Mouse (Mus musculus): ENCODE results near the gene Cdh3. TPM values are rescaled to one million over a fixed set of nuclear protein-coding genes. Genes with fewer than 3 reads are reported as not detected.

Gene Cdh3
- total and polyA plus RNA-seq, 3 experiments, result not detected

DNA sequence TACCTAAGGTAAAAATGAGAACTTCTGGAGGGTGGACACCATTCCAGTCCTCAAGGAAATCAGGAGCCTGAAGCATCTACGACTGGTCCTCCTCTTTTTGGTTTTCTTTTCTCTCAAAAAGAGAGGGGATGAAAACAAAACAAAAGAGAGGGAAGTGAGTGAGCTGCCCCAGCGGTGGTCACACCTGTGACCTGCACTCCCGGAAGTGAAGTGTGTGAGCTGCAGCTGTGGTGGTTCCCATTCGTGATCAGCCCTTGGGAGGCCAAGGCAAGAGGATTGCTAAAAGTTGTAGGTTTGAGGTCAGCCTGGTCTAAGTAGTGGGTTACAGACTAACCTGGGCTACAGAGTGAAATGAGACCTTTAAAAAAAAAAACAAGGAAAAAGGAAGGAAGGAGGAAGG lies 95.4 kb downstream of the Cdh3 start:
- Histone ChIP-seq H3K79me2 (replicated peaks; ENCODE audit: control insufficient read depth, extremely low read depth, insufficient read depth, poor library complexity, severe bottlenecking) (no peaks in the 10 kb centered on the region), H3K27ac (ENCODE audit: insufficient read depth, low read depth) (no peak overlapping the region), H3K4me2 (ENCODE audit: insufficient read depth, low read depth, poor library complexity, severe bottlenecking) (no peak overlapping the region), H3K9ac (ENCODE audit: insufficient read depth, low read depth) (no peak overlapping the region), H3K4me3 (replicated peaks in 1 of 3; ENCODE audit: low read depth in 2 of 3, low read length in 2 of 3, poor library complexity in 1 of 3) (no peak overlapping the region), H3K4me1 (ENCODE audit: control insufficient read depth in 1 of 2, insufficient read depth in 2 of 2) (peaks cover 0 to 13% of the 10 kb centered on the region in 2 experiments; a peak in 2 of 4 replicates), H3K36me3 (replicated peaks in 1 of 2; ENCODE audit: control insufficient read depth in 1 of 2, insufficient read depth in 1 of 2, low read length in 1 of 2) (no peaks in the 10 kb centered on the region), H3K27me3 (replicated peaks) (no peaks in the 10 kb centered on the region), H3K9me3 (replicated peaks; ENCODE audit: low read length) (peaks cover 9% of the 10 kb centered on the region)
- in situ Hi-C loops (cut with MboI; ENCODE audit: low pct_ligation_motif_present, low pct_unique_long_range_greater_than_20kb, low sequenced_read_pairs), result no loop called here
- peak; percentile 10 for DNase-seq (ENCODE audit: extremely low read depth)
- dilution Hi-C loops (cut with MboI; ENCODE audit: extremely low pct_ligation_motif_present, extremely low pct_unique_long_range_greater_than_20kb, low sequenced_read_pairs), result no loop called here
- TF ChIP-seq MAX (IDR thresholded peaks at IDR 0.05; ENCODE audit: low read length) (no peak), GABPA (IDR thresholded peaks at IDR 0.05; ENCODE audit: insufficient replicate concordance, low read depth, low read length) (no peak), CHD2 (IDR thresholded peaks at IDR 0.05; ENCODE audit: low read length) (no peak), RAD21 (IDR thresholded peaks at IDR 0.05; ENCODE audit: low read depth, low read length) (no peak), NELFE (IDR thresholded peaks at IDR 0.05; ENCODE audit: low read depth, low read length) (no peak), POLR2AphosphoS2 (IDR thresholded peaks at IDR 0.05; ENCODE audit: low read depth, low read length) (no peak), USF2 (conservative IDR thresholded peaks at IDR 0.05; ENCODE audit: low read depth, low read length) (no peak), EP300 (IDR thresholded peaks at IDR 0.05; ENCODE audit: low read length) (no peak), ELF1 (IDR thresholded peaks at IDR 0.05; ENCODE audit: low read depth, low read length) (peak; percentile 59; the same call in 1 of the 2 replicates), BHLHE40 (IDR thresholded peaks at IDR 0.05; ENCODE audit: low read depth, low read length) (peak; percentile 27; the same call in 1 of the 2 replicates), POLR2A (IDR thresholded peaks at IDR 0.05; ENCODE audit: low read depth, low read length) (no peak), MAZ (IDR thresholded peaks at IDR 0.05; ENCODE audit: low read depth, low read length) (no peak), TCF12 (IDR thresholded peaks at IDR 0.05; ENCODE audit: low read depth, low read length) (peak; percentile 28; the same call in 1 of the 2 replicates)

- Histone ChIP-seq H3K27me3 (replicated peaks) (no peaks in the 10 kb centered on the region), H3K4me3 (replicated peaks in 1 of 3; ENCODE audit: low read depth in 2 of 3, low read length in 2 of 3, poor library complexity in 1 of 3) (no peak overlapping the region), H3K4me1 (ENCODE audit: control insufficient read depth in 1 of 2, insufficient read depth in 2 of 2) (peaks cover 0 to 14% of the 10 kb centered on the region in 2 experiments; a peak in 2 of 4 replicates), H3K9ac (ENCODE audit: insufficient read depth, low read depth) (no peak overlapping the region), H3K27ac (ENCODE audit: insufficient read depth, low read depth) (no peak overlapping the region), H3K79me2 (replicated peaks; ENCODE audit: control insufficient read depth, extremely low read depth, insufficient read depth, poor library complexity, severe bottlenecking) (no peaks in the 10 kb centered on the region), H3K36me3 (replicated peaks in 1 of 2; ENCODE audit: control insufficient read depth in 1 of 2, insufficient read depth in 1 of 2, low read length in 1 of 2) (no peaks in the 10 kb centered on the region), H3K4me2 (ENCODE audit: insufficient read depth, low read depth, poor library complexity, severe bottlenecking) (no peak overlapping the region), H3K9me3 (replicated peaks; ENCODE audit: low read length) (peaks cover 9% of the 10 kb centered on the region)
- no peak for TF ChIP-seq CHD1 (IDR thresholded peaks at IDR 0.05; ENCODE audit: low read depth, low read length)
- no peak for TF ChIP-seq E2F4 (IDR thresholded peaks at IDR 0.05; ENCODE audit: insufficient replicate concordance, low read depth, low read length)
- TF ChIP-seq RCOR1 (conservative IDR thresholded peaks at IDR 0.05; ENCODE audit: low read depth, low read length), result no peak
- TF ChIP-seq TBP (conservative IDR thresholded peaks at IDR 0.05; ENCODE audit: low read depth, low read length), result no peak
- TF ChIP-seq EP300 (IDR thresholded peaks at IDR 0.05; ENCODE audit: low read length), result no peak
- no peak for TF ChIP-seq RAD21 (IDR thresholded peaks at IDR 0.05; ENCODE audit: low read depth, low read length)
- no peak for TF ChIP-seq PAX5 (IDR thresholded peaks at IDR 0.05; ENCODE audit: low read length)
- no peak for TF ChIP-seq MAZ (IDR thresholded peaks at IDR 0.05; ENCODE audit: low read depth, low read length)
- no peak for TF ChIP-seq CTCF (conservative IDR thresholded peaks at IDR 0.05 in 1 of 2, IDR thresholded peaks at IDR 0.05 in 1 of 2; ENCODE audit: low read depth in 2 of 2, low read length in 2 of 2)
- no peak for TF ChIP-seq POLR2AphosphoS2 (IDR thresholded peaks at IDR 0.05; ENCODE audit: low read depth, low read length)
- TF ChIP-seq MXI1 (IDR thresholded peaks at IDR 0.05; ENCODE audit: low read depth, low read length), result no peak
- in situ Hi-C loops (cut with MboI; ENCODE audit: low pct_ligation_motif_present, low pct_unique_long_range_greater_than_20kb, low sequenced_read_pairs), result no loop called here
- no peak for DNase-seq (ENCODE audit: extremely low read depth)
- dilution Hi-C loops (cut with MboI; ENCODE audit: extremely low pct_ligation_motif_present, extremely low pct_unique_long_range_greater_than_20kb, low sequenced_read_pairs), result no loop called here
Observed at GRCm38 (mm10) chr8:106606601-106607145, 96.0 kb downstream of the Cdh3 start.

Other genes with a start within 250 kb of the Cdh3 start
- gene Smpd3, start 172.9 kb upstream of the Cdh3 start, total RNA-seq (2012; rRNA removed), result 0.21 and 0.25 TPM in 2 replicates
- 0.16 and 0.23 TPM in 2 replicates for gene Smpd3, start 172.9 kb upstream of the Cdh3 start, total RNA-seq (2014; rRNA removed)
- gene Smpd3, start 172.9 kb upstream of the Cdh3 start, polyA plus RNA-seq (2012; ENCODE audit: insufficient read length, low read depth), result 0.16 and 0.19 TPM in 2 replicates
- gene Zfp90, start 95.6 kb upstream of the Cdh3 start, total RNA-seq (2012; rRNA removed), result 1.6 and 1.8 TPM in 2 replicates
- 3.5 and 4.1 TPM in 2 replicates for gene Zfp90, start 95.6 kb upstream of the Cdh3 start, total RNA-seq (2014; rRNA removed)
- 2.8 and 3.0 TPM in 2 replicates for gene Zfp90, start 95.6 kb upstream of the Cdh3 start, polyA plus RNA-seq (2012; ENCODE audit: insufficient read length, low read depth)
- gene 6030452D12Rik, start 10.4 kb upstream of the Cdh3 start, total RNA-seq (2012; rRNA removed), result not detected in 2 replicates
- gene 6030452D12Rik, start 10.4 kb upstream of the Cdh3 start, total RNA-seq (2014; rRNA removed), result not detected in 2 replicates
- not detected in 2 replicates for gene 6030452D12Rik, start 10.4 kb upstream of the Cdh3 start, polyA plus RNA-seq (2012; ENCODE audit: insufficient read length, low read depth)
- 94.9 and 117 TPM in 2 replicates for gene Gm10073, start 62.6 kb downstream of the Cdh3 start, total RNA-seq (2012; rRNA removed)
- 185 and 224 TPM in 2 replicates for gene Gm10073, start 62.6 kb downstream of the Cdh3 start, total RNA-seq (2014; rRNA removed)
- 21.6 and 21.7 TPM in 2 replicates for gene Gm10073, start 62.6 kb downstream of the Cdh3 start, polyA plus RNA-seq (2012; ENCODE audit: insufficient read length, low read depth)
- gene Cdh1, start 92.5 kb downstream of the Cdh3 start, total RNA-seq (2012; rRNA removed), result 0.13 TPM in 1 of 2 replicates, not detected in the other
- gene Cdh1, start 92.5 kb downstream of the Cdh3 start, total RNA-seq (2014; rRNA removed), result not detected in 2 replicates
- gene Cdh1, start 92.5 kb downstream of the Cdh3 start, polyA plus RNA-seq (2012; ENCODE audit: insufficient read length, low read depth), result not detected in 2 replicates
- 4.3 and 4.5 TPM in 2 replicates for gene Tango6, start 172.2 kb downstream of the Cdh3 start, total RNA-seq (2012; rRNA removed)
- 2.1 and 2.9 TPM in 2 replicates for gene Tango6, start 172.2 kb downstream of the Cdh3 start, total RNA-seq (2014; rRNA removed)
- gene Tango6, start 172.2 kb downstream of the Cdh3 start, polyA plus RNA-seq (2012; ENCODE audit: insufficient read length, low read depth), result 5.6 and 6.4 TPM in 2 replicates

Measured in CH12.LX (cell line).